Mouse (Mus musculus) olfactory bulb, adult 2 months (tissue): ENCODE measurements at regions not wholly inside any gene's neighbourhood (a gene's known extent, or its start where the extent isn't known, plus 50 kb on each side); places are given as distances from the start of the nearest gene placed in this dataset.

Experiments
- CTCF ChIP-seq: fragments of 200-500 bp; IDR thresholded peaks from 2 replicates; pipeline ENCODE4 v1.5.1; 2012; ENCODE audit warnings: low read depth, mild to moderate bottlenecking, low read length, moderate library complexity; ENCODE audit not compliant: insufficient read depth
- POLR2A ChIP-seq: fragments of 200-500 bp; IDR thresholded peaks from 2 replicates; pipeline ENCODE4 v1.6.1; 2012; ENCODE audit warnings: mild to moderate bottlenecking, low read depth, low read length, moderate library complexity; ENCODE audit not compliant: insufficient read depth

- TF ChIP-seq CTCF: no peak
- TF ChIP-seq POLR2A: no peak
Observed at GRCm38 (mm10) chr1:23254235-23254634, 143.3 kb downstream of the Ogfrl1 start.
